Mouse (Mus musculus): ENCODE data around the gene Tmem119. TPM values are rescaled to one million over a fixed set of nuclear protein-coding genes. Genes with fewer than 3 reads are reported as not detected.

Tmem119 gene
- polyA plus RNA-seq (2014; fragmentation: Nextera tagmentation; extraction: Ambion mirVana), result 41.9 and 46.1 TPM in 2 replicates

DNA sequence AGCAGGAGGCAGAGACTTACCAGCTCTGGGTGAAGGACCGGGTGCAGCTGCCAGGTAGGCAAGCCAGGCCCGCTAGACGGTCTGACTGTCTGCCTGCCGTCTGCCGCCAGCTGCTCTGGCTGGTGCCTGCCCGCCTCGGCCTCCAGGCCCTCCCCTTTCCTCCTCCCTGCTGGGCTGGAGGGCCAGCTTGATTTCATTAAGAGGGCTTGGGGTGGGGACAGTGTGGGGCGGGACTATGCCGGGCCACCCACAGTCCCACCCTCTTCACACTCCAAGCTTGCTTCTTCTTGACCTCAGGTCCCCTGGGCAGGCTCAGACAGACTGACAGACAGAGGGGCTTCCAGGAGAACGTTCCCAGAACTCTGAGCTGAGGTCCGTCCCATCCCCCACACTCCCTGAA is at the start of gene Tmem119:
Gene Tmem119 (minus strand): TSS at position 237 of the 400 bp plus-strand sequence.
- Histone ChIP-seq H3K4me2 (ENCODE audit: low read length) (peak within 1 kb of the TSS; percentile 69), H3K27ac (ENCODE audit: low read depth) (peak within 1 kb of the TSS; percentile 82), H3K4me1 (replicated peaks; ENCODE audit: control insufficient read depth, insufficient read depth, low read length) (peaks cover 34% of the 10 kb centered on the region), H3K27me3 (replicated peaks; ENCODE audit: control insufficient read depth, insufficient read depth, low read length) (no peaks in the 10 kb centered on the region), H3K9ac (ENCODE audit: low read length) (peak within 1 kb of the TSS; percentile 49), H3K9me3 (ENCODE audit: control insufficient read depth, low read length) (no peaks in the 10 kb centered on the region), H3K36me3 (ENCODE audit: control insufficient read depth, insufficient read depth, low read length) (peaks cover under 1% of the 10 kb centered on the region; the same call in 1 of the 2 replicates), H3K4me3 (ENCODE audit: low read depth, low read length) (peak within 1 kb of the TSS; percentile 53)
- under 1% methylated on average over 11 of the region's 11 CpGs for WGBS
- ATAC-seq (replicated peaks; ENCODE audit: low FRiP score, low TSS enrichment, low read depth) (peak; percentile 87), DNase-seq (ENCODE audit: low spot score) (peak; percentile 87)

DNA sequence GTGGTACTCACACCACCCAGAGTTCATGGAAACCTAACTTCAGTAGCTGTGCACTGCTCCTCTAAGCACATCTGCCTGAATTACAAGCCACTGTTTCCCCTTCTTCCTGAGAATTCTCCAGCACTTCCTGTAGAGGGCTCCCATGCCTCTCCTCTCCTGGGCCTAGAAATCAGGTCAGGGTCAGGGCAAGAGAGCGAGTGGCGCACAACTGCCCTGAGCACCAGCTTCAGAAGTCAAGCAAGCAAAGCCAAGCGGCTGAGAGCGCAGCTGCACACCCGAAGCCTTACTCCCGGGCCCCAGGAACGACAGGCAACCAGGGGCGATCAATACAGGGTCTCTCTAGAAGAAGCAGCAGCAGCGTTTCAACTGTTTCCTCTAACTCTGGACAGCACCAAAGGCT is 47.3 kb upstream of the Tmem119 start:
- Histone ChIP-seq H3K27me3 (replicated peaks; ENCODE audit: control insufficient read depth, insufficient read depth, low read length) (no peaks in the 10 kb centered on the region), H3K9ac (ENCODE audit: low read length) (no peak overlapping the region), H3K36me3 (ENCODE audit: control insufficient read depth, insufficient read depth, low read length) (peaks cover 95% of the 10 kb centered on the region), H3K9me3 (ENCODE audit: control insufficient read depth, low read length) (no peaks in the 10 kb centered on the region), H3K4me2 (ENCODE audit: low read length) (no peak overlapping the region), H3K4me1 (replicated peaks; ENCODE audit: control insufficient read depth, insufficient read depth, low read length) (no peaks in the 10 kb centered on the region), H3K4me3 (ENCODE audit: low read depth, low read length) (no peak overlapping the region), H3K27ac (ENCODE audit: low read depth) (no peak overlapping the region)
- DNase-seq (ENCODE audit: low spot score), result no peak
- no peak for ATAC-seq (replicated peaks; ENCODE audit: low FRiP score, low TSS enrichment, low read depth)
- WGBS, result 83% methylated on average over 9 of the region's 9 CpGs

DNA sequence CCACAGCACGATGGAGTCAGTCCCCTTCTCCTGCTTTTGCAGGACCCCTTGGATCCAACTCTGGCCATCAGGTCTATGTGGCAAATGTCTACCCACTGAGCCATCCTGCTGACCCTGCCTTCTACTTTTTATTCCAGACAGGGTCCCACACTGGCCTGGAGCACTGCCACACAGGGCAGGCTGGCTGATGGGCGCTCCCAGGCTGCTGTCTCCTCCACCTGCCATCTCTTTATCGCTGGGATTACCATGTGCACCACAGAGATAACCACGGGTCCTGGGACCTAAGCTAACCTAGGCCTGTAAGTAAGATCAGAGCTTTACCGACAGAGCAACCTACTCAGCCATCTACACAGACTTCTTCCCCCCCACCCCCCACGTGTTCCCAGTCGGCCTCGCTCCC is 46.3 kb upstream of the Tmem119 start:
- Histone ChIP-seq H3K4me2 (ENCODE audit: low read length) (no peak overlapping the region), H3K27ac (ENCODE audit: low read depth) (no peak overlapping the region), H3K9ac (ENCODE audit: low read length) (no peak overlapping the region), H3K36me3 (ENCODE audit: control insufficient read depth, insufficient read depth, low read length) (peaks cover 93% of the 10 kb centered on the region), H3K9me3 (ENCODE audit: control insufficient read depth, low read length) (no peaks in the 10 kb centered on the region), H3K4me1 (replicated peaks; ENCODE audit: control insufficient read depth, insufficient read depth, low read length) (peaks cover 4% of the 10 kb centered on the region; the same call in 1 of the 2 replicates), H3K4me3 (ENCODE audit: low read depth, low read length) (no peak overlapping the region), H3K27me3 (replicated peaks; ENCODE audit: control insufficient read depth, insufficient read depth, low read length) (no peaks in the 10 kb centered on the region)
- 89% methylated on average over 8 of the region's 8 CpGs for WGBS
- no peak for DNase-seq (ENCODE audit: low spot score)
- ATAC-seq (replicated peaks; ENCODE audit: low FRiP score, low TSS enrichment, low read depth), result no peak

DNA sequence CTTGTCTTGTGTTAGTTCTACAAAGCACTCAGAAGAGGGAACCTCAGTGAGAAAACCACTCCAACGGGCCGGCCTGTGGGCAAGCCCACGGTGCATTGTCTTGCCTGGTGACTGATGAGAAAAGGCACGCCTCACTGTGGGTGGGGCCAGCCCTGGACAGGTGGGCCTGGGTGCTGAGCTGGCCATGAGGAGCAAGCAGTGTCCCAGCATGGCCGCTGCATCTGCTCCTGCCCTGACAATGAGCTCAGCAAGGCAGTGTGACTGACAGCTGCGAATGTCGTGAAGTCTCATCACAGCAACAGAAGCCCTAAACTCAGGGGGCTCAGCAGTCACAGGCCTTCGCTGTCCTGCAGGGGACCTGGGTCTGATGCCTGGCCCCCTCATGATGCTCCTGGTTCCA is 45.3 kb upstream of the Tmem119 start:
- ATAC-seq (replicated peaks; ENCODE audit: low FRiP score, low TSS enrichment, low read depth) (no peak), DNase-seq (ENCODE audit: low spot score) (no peak)
- WGBS, result 85% methylated on average over 8 of the region's 8 CpGs

DNA sequence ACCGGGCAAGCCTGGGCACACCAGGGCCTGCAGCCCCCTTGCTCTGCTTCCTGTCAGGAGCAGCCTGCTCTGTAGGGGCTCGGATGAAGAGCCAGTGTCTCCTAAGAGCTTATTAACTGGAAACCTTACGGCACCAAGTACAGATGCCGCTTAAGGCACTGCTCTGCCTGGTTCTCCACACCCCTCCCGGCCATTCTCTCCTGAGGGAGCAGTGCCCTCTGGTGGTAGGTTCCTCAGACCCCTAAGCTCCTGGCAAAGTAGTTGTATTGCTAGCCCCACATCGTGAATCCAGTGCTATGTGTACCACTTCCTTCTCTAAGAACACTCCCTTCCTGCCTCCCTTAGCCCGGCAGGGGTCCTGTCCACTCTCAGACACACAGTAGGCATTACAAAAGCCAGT is 44.4 kb upstream of the Tmem119 start:
- Histone ChIP-seq H3K9me3 (ENCODE audit: control insufficient read depth, low read length) (no peaks in the 10 kb centered on the region), H3K36me3 (ENCODE audit: control insufficient read depth, insufficient read depth, low read length) (peaks cover 83% of the 10 kb centered on the region), H3K4me1 (replicated peaks; ENCODE audit: control insufficient read depth, insufficient read depth, low read length) (peaks cover 5% of the 10 kb centered on the region; the same call in 1 of the 2 replicates), H3K27ac (ENCODE audit: low read depth) (peak overlapping the region; percentile 27; the same call in 1 of the 2 replicates), H3K9ac (ENCODE audit: low read length) (no peak overlapping the region), H3K27me3 (replicated peaks; ENCODE audit: control insufficient read depth, insufficient read depth, low read length) (no peaks in the 10 kb centered on the region), H3K4me2 (ENCODE audit: low read length) (no peak overlapping the region), H3K4me3 (ENCODE audit: low read depth, low read length) (no peak overlapping the region)
- DNase-seq (ENCODE audit: low spot score) (peak; percentile 71), ATAC-seq (replicated peaks; ENCODE audit: low FRiP score, low TSS enrichment, low read depth) (no peak)
- 58% methylated on average over 7 of the region's 7 CpGs for WGBS

More for the DNA sequence above, 45.3 kb upstream of the Tmem119 start:
- no peak overlapping the region for H3K9ac ChIP-seq (ENCODE audit: low read length)
- no peaks in the 10 kb centered on the region for H3K27me3 ChIP-seq (replicated peaks; ENCODE audit: control insufficient read depth, insufficient read depth, low read length)
- H3K4me3 ChIP-seq (ENCODE audit: low read depth, low read length), result no peak overlapping the region
- H3K9me3 ChIP-seq (ENCODE audit: control insufficient read depth, low read length), result no peaks in the 10 kb centered on the region
- H3K4me2 ChIP-seq (ENCODE audit: low read length), result no peak overlapping the region
- peaks cover 5% of the 10 kb centered on the region; the same call in 1 of the 2 replicates for H3K4me1 ChIP-seq (replicated peaks; ENCODE audit: control insufficient read depth, insufficient read depth, low read length)
- H3K27ac ChIP-seq (ENCODE audit: low read depth), result no peak overlapping the region
- H3K36me3 ChIP-seq (ENCODE audit: control insufficient read depth, insufficient read depth, low read length), result peaks cover 83% of the 10 kb centered on the region

DNA sequence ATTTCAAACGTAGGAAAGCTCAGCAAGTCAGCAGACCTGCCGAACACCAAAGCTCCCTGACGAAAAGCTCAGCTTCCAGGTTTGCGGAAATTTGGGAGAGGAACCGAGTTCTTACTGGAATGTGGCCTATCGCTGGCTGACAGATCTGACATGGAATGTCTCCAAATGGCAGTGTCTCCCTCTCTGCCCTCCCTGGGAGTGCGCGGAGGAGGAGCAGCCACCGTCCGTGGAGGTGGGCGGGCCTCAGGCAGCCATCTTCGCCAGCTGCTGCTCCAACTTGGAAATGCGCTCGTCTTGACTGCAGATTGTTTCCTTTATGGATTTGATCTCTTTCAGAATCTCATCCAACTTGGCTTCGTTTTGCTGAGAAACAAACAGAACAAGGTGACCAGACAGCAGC is 43.8 kb upstream of the Tmem119 start:
- Histone ChIP-seq H3K4me3 (ENCODE audit: low read depth, low read length) (no peak overlapping the region), H3K9me3 (ENCODE audit: control insufficient read depth, low read length) (no peaks in the 10 kb centered on the region), H3K4me2 (ENCODE audit: low read length) (no peak overlapping the region), H3K27ac (ENCODE audit: low read depth) (peak overlapping the region; percentile 27; the same call in 1 of the 2 replicates), H3K9ac (ENCODE audit: low read length) (no peak overlapping the region), H3K27me3 (replicated peaks; ENCODE audit: control insufficient read depth, insufficient read depth, low read length) (no peaks in the 10 kb centered on the region), H3K4me1 (replicated peaks; ENCODE audit: control insufficient read depth, insufficient read depth, low read length) (peaks cover 5% of the 10 kb centered on the region; the same call in 1 of the 2 replicates), H3K36me3 (ENCODE audit: control insufficient read depth, insufficient read depth, low read length) (peaks cover 78% of the 10 kb centered on the region)
- no peak for DNase-seq (ENCODE audit: low spot score)
- 70% methylated on average over 15 of the region's 15 CpGs for WGBS
- ATAC-seq (replicated peaks; ENCODE audit: low FRiP score, low TSS enrichment, low read depth), result no peak

DNA sequence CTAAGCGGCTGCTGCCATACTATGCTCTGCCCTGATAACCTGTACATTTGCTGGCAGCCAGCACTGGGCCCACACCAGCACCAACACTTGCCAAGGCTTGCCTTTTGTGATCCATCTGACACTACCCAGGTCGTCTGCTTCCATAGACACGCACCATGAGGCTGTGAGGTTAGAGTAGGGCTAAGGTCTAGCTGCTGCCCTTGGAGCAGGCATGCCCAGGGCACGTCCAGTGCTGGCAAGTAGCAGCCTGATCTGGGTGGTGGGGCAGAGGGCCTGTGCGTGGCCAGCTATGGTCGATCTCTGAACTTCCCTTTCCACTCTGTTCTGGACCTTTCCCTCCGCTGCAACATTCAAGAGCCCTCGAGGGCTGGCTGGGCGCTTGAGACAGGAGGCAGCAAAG is 42.6 kb upstream of the Tmem119 start:
- H3K4me2 ChIP-seq (ENCODE audit: low read length), result no peak overlapping the region
- no peaks in the 10 kb centered on the region for H3K27me3 ChIP-seq (replicated peaks; ENCODE audit: control insufficient read depth, insufficient read depth, low read length)
- DNase-seq (ENCODE audit: low spot score) (no peak), ATAC-seq (replicated peaks; ENCODE audit: low FRiP score, low TSS enrichment, low read depth) (no peak)
- 90% methylated on average over 9 of the region's 9 CpGs for WGBS
- no peak overlapping the region for H3K4me3 ChIP-seq (ENCODE audit: low read depth, low read length)
- H3K27ac ChIP-seq (ENCODE audit: low read depth), result no peak overlapping the region
- H3K36me3 ChIP-seq (ENCODE audit: control insufficient read depth, insufficient read depth, low read length), result peaks cover 68% of the 10 kb centered on the region
- no peaks in the 10 kb centered on the region for H3K9me3 ChIP-seq (ENCODE audit: control insufficient read depth, low read length)
- H3K4me1 ChIP-seq (replicated peaks; ENCODE audit: control insufficient read depth, insufficient read depth, low read length), result peaks cover 5% of the 10 kb centered on the region; the same call in 1 of the 2 replicates
- no peak overlapping the region for H3K9ac ChIP-seq (ENCODE audit: low read length)

DNA sequence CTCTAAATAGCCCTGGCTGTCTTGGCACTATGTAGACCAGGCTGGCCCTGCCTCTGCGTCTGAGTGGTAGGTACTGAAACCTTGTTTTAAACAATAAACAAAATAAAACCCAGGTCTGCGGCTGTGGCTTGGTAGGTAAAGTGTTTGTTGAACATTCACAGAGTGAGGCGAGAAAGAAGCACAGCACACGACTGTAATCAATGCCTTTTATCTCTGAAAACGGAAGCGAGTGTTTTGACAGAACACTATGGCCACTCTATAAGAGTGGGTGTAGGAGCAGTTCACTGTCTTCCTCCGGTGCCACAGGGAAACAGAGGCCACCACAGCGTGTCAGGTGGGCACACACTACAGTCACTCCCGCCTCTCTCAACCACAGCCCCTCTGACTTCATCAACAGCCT is 41.9 kb upstream of the Tmem119 start:
- no peak for ATAC-seq (replicated peaks; ENCODE audit: low FRiP score, low TSS enrichment, low read depth)
- 83% methylated on average over 9 of the region's 9 CpGs for WGBS
- Histone ChIP-seq H3K27ac (ENCODE audit: low read depth) (0 out of 2 replicates have a peak overlapping the region, but pooled peaks have one; percentile 7), H3K9me3 (ENCODE audit: control insufficient read depth, low read length) (no peaks in the 10 kb centered on the region), H3K4me3 (ENCODE audit: low read depth, low read length) (no peak overlapping the region), H3K9ac (ENCODE audit: low read length) (no peak overlapping the region), H3K4me2 (ENCODE audit: low read length) (no peak overlapping the region), H3K4me1 (replicated peaks; ENCODE audit: control insufficient read depth, insufficient read depth, low read length) (peaks cover 5% of the 10 kb centered on the region; the same call in 1 of the 2 replicates), H3K36me3 (ENCODE audit: control insufficient read depth, insufficient read depth, low read length) (peaks cover 61% of the 10 kb centered on the region), H3K27me3 (replicated peaks; ENCODE audit: control insufficient read depth, insufficient read depth, low read length) (no peaks in the 10 kb centered on the region)
- no peak for DNase-seq (ENCODE audit: low spot score)

Measured in intestine, embryonic 14.5 days (tissue).